Mouse (Mus musculus): ENCODE results near the gene Sh3gl1.

DNA sequence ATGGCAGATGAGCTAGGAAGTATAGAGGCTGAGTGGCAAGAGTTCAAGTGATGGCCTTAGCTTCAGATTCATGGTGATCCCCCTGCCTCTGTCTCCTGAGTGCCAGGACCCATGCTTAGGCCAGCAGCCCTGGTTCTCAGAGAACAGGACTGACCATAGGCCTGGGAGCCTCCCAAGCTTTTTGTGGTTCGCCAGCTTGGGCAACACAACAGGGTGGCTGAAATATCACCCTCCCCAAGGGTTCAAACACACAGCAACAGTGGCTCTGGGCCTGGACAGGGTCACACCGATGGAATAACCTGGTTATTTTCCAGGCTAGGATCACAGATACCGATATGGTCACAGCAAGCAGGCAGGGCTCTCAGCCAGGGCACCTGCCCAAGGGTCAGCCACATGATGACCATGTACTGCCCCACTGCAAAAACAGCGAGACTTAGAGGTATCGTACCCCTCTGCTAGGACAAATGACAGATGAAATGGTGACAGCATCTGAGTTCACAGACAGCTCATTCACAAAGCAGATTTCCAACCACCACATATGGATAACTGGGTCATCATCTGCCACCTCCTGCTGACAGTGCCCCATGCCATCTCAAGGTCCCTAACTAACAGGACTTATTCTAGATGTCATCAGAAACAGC, 8.5 kb downstream of the Sh3gl1 start:
- no peak for TF ChIP-seq POLR2A (IDR thresholded peaks at IDR 0.05; ENCODE audit: borderline replicate concordance, extremely low read depth, low read depth, low read length)
- no peak for TF ChIP-seq CTCF (IDR thresholded peaks at IDR 0.05; ENCODE audit: insufficient read depth, low read length)

Measured in lung, adult 2 months (tissue).